Mouse (Mus musculus): ENCODE results near the gene Gprin1. TPM values are rescaled to one million over a fixed set of nuclear protein-coding genes. Genes with fewer than 3 reads are reported as not detected.

Gene Gprin1
- polyA plus RNA-seq, 1 experiment from 2014 or later = 10.8 TPM

DNA sequence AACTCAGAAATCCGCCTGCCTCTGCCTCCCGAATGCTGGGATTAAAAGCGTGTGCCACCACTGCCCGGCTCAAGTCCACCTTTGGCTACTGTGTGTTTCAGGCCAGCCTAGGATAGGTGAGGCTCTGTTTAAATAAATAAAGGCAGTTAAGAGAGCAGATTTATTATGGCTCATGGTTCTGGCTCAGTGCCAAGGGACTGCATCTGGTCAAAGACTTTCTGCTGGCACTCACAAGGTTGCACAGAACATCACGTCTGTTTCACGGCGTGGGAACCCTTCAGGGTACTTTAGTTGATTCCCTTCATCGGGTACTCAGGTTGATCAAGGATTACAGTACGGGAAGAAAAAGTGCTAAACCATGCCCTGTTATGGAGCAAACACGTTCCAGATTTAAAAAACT lies 34.7 kb downstream of the Gprin1 start:
- H3K9ac ChIP-seq (ENCODE audit: low read length) = no peak overlapping the region
- no peaks in the 10 kb centered on the region for H3K9me3 ChIP-seq (ENCODE audit: control insufficient read depth, low read length)
- WGBS = 80% methylated on average over 10 of the region's 10 CpGs
- DNase-seq (ENCODE audit: low spot score, missing footprints) (no peak), ATAC-seq (ENCODE audit: low FRiP score) (no peak)
- no peak overlapping the region for H3K27ac ChIP-seq (ENCODE audit: low read depth, low read length)
- H3K4me2 ChIP-seq = no peak overlapping the region
- no peak overlapping the region for H3K4me3 ChIP-seq (ENCODE audit: low read depth, low read length)
- H3K27me3 ChIP-seq (ENCODE audit: control insufficient read depth, insufficient read depth, low read length) = no peaks in the 10 kb centered on the region
- no peaks in the 10 kb centered on the region for H3K36me3 ChIP-seq (ENCODE audit: control insufficient read depth, insufficient read depth, low read length)
- no peaks in the 10 kb centered on the region for H3K4me1 ChIP-seq (ENCODE audit: control insufficient read depth, insufficient read depth, low read length)

DNA sequence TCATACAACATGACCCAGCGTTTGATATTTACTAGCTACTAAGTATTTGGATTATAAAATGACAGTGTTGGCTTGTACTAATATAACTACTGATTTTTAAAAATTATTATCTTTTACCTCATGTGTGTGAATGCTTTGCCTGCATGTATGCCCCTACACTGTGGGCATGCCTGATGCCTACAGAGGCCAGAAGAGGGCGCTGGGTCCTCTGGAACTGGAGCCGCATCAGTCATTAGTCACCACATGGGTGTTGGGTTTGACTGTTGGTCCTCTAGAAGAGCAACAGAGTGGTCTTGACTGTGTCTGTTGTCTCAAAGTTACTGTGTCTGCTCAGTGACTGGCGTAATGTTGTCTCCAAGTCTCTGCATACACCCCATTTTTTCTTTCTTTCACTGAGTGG lies 35.3 kb downstream of the Gprin1 start:
- Histone ChIP-seq H3K9ac (ENCODE audit: low read length) (no peak overlapping the region), H3K36me3 (ENCODE audit: control insufficient read depth, insufficient read depth, low read length) (no peaks in the 10 kb centered on the region), H3K4me1 (ENCODE audit: control insufficient read depth, insufficient read depth, low read length) (no peaks in the 10 kb centered on the region), H3K27ac (ENCODE audit: low read depth, low read length) (no peak overlapping the region), H3K27me3 (ENCODE audit: control insufficient read depth, insufficient read depth, low read length) (no peaks in the 10 kb centered on the region), H3K4me3 (ENCODE audit: low read depth, low read length) (no peak overlapping the region), H3K4me2 (no peak overlapping the region), H3K9me3 (ENCODE audit: control insufficient read depth, low read length) (no peaks in the 10 kb centered on the region)
- WGBS = 41% methylated on average over 4 of the region's 4 CpGs
- DNase-seq (ENCODE audit: low spot score, missing footprints) (no peak), ATAC-seq (ENCODE audit: low FRiP score) (no peak)

DNA sequence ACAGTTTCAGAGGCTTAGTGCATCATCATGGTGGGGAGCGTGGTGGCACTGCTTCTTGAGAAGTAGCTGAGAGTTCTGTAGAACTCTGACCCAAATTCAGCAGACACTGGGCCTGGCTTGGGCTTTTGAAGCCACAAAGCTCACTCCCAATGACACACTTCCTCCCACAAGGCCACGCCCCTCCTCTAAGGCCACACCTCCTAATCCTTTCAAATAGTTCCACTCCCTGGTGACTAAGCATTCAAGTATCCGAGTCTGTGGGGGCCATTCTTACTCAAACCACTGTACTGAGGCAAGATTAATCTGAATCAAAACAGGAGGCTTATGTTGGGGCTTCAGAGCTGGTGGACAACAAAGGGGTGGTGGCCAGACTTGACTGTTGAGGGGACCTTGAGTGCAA lies 38.8 kb downstream of the Gprin1 start:
- Histone ChIP-seq H3K9me3 (ENCODE audit: control insufficient read depth, low read length) (no peaks in the 10 kb centered on the region), H3K36me3 (ENCODE audit: control insufficient read depth, insufficient read depth, low read length) (no peaks in the 10 kb centered on the region), H3K27me3 (ENCODE audit: control insufficient read depth, insufficient read depth, low read length) (no peaks in the 10 kb centered on the region), H3K4me1 (ENCODE audit: control insufficient read depth, insufficient read depth, low read length) (no peaks in the 10 kb centered on the region), H3K27ac (ENCODE audit: low read depth, low read length) (no peak overlapping the region), H3K4me3 (ENCODE audit: low read depth, low read length) (no peak overlapping the region), H3K9ac (ENCODE audit: low read length) (no peak overlapping the region), H3K4me2 (no peak overlapping the region)
- DNase-seq (ENCODE audit: low spot score, missing footprints) (no peak), ATAC-seq (ENCODE audit: low FRiP score) (no peak)
- WGBS = 79% methylated on average over 3 of the region's 3 CpGs

DNA sequence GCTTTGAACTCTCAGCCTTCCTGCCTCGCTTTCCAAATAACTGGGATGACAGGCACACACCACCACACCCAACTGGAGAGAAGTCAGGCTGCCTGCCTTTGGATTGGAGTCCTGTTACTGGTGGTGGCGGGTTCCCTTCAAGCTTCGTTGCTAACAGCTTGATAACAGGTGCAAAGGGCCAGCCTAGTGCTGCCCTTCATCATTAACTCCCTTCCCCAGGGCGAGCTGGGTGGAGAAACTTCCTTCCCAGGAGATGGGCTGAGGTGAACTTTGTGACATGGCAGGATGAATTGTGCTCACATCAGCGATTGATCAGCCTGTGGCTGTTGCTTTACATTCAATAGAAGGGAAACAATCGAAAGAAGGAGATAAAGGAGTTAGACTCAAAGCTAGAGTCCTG lies 44.8 kb downstream of the Gprin1 start:
- Histone ChIP-seq H3K27ac (ENCODE audit: low read depth, low read length) (no peak overlapping the region), H3K9me3 (ENCODE audit: control insufficient read depth, low read length) (no peaks in the 10 kb centered on the region), H3K27me3 (ENCODE audit: control insufficient read depth, insufficient read depth, low read length) (no peaks in the 10 kb centered on the region), H3K9ac (ENCODE audit: low read length) (no peak overlapping the region), H3K4me1 (ENCODE audit: control insufficient read depth, insufficient read depth, low read length) (no peaks in the 10 kb centered on the region), H3K4me3 (ENCODE audit: low read depth, low read length) (no peak overlapping the region), H3K4me2 (no peak overlapping the region), H3K36me3 (ENCODE audit: control insufficient read depth, insufficient read depth, low read length) (no peaks in the 10 kb centered on the region)
- no peak for ATAC-seq (ENCODE audit: low FRiP score)
- WGBS = 55% methylated on average over 6 of the region's 6 CpGs
- DNase-seq (ENCODE audit: low spot score, missing footprints) = no peak

DNA sequence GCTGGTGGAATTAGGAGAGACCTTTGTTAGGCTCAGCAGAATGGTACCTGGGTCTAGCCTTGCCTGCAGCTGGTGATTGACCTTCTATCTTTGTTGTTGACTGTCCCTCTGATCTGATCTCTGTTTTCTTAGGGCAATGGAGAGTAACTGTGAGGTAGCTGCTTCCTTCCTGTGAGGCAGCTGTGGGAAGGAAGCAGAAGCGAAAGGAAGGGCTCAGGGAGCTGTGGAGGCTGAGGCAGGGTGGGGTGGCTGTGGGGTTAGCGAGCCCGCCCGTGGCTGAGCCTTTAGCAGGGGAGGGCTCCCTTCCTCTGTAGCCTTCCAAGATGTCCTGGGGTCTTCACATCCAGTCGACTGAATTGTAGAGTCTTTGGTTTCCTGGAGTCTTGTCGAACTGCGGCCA lies 47.2 kb downstream of the Gprin1 start:
- no peak overlapping the region for H3K4me2 ChIP-seq
- WGBS = 58% methylated on average over 7 of the region's 7 CpGs
- no peaks in the 10 kb centered on the region for H3K27me3 ChIP-seq (ENCODE audit: control insufficient read depth, insufficient read depth, low read length)
- no peak overlapping the region for H3K27ac ChIP-seq (ENCODE audit: low read depth, low read length)
- no peaks in the 10 kb centered on the region for H3K4me1 ChIP-seq (ENCODE audit: control insufficient read depth, insufficient read depth, low read length)
- H3K9ac ChIP-seq (ENCODE audit: low read length) = no peak overlapping the region
- ATAC-seq (ENCODE audit: low FRiP score) (no peak), DNase-seq (ENCODE audit: low spot score, missing footprints) (no peak)
- H3K36me3 ChIP-seq (ENCODE audit: control insufficient read depth, insufficient read depth, low read length) = no peaks in the 10 kb centered on the region
- no peak overlapping the region for H3K4me3 ChIP-seq (ENCODE audit: low read depth, low read length)
- H3K9me3 ChIP-seq (ENCODE audit: control insufficient read depth, low read length) = no peaks in the 10 kb centered on the region

DNA sequence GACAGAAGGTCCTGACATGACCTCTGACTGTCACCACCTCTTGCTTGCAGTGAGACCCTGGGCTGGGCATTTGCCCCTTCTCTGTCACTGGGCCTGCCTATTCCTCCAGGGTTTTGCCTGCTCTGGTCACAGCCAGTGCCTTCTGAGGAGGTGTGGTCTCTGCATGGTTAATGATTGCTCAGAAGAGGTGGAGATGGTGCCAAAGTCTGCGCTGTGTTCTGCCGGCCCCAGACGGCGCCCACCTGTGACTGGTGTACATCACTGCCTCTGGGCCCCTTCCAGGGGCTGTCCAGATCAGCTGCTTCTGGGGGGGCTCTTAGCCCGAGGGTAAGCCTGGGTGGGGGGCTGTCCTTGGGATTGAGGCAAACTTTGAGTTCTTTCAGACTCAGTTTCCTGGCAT lies 48.4 kb downstream of the Gprin1 start, which contains the start of gene Cdhr2:
Cdhr2 (plus strand) TSS at position 219 of the 400 bp plus-strand sequence.
- H3K27ac ChIP-seq (ENCODE audit: low read depth, low read length) = no peak within 1 kb of the TSS
- H3K27me3 ChIP-seq (ENCODE audit: control insufficient read depth, insufficient read depth, low read length) = no peaks in the 10 kb centered on the region
- H3K4me1 ChIP-seq (ENCODE audit: control insufficient read depth, insufficient read depth, low read length) = no peaks in the 10 kb centered on the region
- H3K9me3 ChIP-seq (ENCODE audit: control insufficient read depth, low read length) = no peaks in the 10 kb centered on the region
- no peak within 1 kb of the TSS for H3K4me3 ChIP-seq (ENCODE audit: low read depth, low read length)
- WGBS = 72% methylated on average over 5 of the region's 5 CpGs
- no peak within 1 kb of the TSS for H3K9ac ChIP-seq (ENCODE audit: low read length)
- no peak within 1 kb of the TSS for H3K4me2 ChIP-seq
- H3K36me3 ChIP-seq (ENCODE audit: control insufficient read depth, insufficient read depth, low read length) = no peaks in the 10 kb centered on the region
- DNase-seq (ENCODE audit: low spot score, missing footprints) = no peak
- ATAC-seq (ENCODE audit: low FRiP score) = no peak

DNA sequence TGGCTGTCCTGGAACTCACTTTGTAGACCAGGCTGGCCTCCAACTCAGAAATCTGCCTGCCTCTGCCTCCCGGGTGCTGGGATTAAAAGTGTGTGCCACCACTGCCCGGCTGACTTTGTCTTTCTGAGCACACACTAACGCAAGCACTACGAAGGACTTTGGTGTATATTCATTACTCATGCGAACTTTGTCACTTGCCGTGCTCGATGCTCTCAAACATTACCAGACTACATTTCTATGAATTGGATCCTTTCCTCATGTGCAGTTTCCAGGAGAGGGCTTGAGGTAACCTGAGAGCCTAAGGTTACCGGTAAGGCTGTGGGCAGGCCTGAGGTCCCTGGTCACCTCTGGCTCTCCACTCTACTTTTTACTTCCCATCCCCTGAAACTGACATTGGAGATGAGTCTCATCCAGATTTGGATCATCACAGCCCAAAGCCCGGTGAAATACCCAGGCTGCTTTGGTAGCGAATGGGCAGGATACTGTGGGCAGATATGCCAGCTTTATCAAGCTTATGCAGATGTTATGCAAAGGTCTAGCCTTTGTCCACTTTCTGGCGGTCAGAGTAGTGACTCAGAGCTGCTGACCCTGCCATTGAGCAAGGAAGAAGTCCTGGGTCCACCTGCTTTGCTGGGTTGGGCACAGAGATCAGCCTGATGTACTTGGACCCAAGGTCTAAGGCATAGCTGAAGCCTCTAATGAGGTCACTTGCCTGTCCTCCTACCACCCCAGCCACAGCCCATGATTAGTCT lies 54.0 kb downstream of the Gprin1 start:
- Histone ChIP-seq H3K4me1 (ENCODE audit: control insufficient read depth, insufficient read depth, low read length) (peaks cover 10% of the 10 kb centered on the region), H3K36me3 (ENCODE audit: control insufficient read depth, insufficient read depth, low read length) (no peaks in the 10 kb centered on the region), H3K4me3 (ENCODE audit: low read depth, low read length) (no peak overlapping the region), H3K27me3 (ENCODE audit: control insufficient read depth, insufficient read depth, low read length) (no peaks in the 10 kb centered on the region), H3K9me3 (ENCODE audit: control insufficient read depth, low read length) (no peaks in the 10 kb centered on the region), H3K9ac (ENCODE audit: low read length) (no peak overlapping the region), H3K27ac (ENCODE audit: low read depth, low read length) (no peak overlapping the region), H3K4me2 (no peak overlapping the region)
- WGBS = 92% methylated on average over 11 of the region's 11 CpGs
- ATAC-seq (ENCODE audit: low FRiP score) = no peak
- peak; percentile 0 for DNase-seq (ENCODE audit: low spot score, missing footprints)

DNA sequence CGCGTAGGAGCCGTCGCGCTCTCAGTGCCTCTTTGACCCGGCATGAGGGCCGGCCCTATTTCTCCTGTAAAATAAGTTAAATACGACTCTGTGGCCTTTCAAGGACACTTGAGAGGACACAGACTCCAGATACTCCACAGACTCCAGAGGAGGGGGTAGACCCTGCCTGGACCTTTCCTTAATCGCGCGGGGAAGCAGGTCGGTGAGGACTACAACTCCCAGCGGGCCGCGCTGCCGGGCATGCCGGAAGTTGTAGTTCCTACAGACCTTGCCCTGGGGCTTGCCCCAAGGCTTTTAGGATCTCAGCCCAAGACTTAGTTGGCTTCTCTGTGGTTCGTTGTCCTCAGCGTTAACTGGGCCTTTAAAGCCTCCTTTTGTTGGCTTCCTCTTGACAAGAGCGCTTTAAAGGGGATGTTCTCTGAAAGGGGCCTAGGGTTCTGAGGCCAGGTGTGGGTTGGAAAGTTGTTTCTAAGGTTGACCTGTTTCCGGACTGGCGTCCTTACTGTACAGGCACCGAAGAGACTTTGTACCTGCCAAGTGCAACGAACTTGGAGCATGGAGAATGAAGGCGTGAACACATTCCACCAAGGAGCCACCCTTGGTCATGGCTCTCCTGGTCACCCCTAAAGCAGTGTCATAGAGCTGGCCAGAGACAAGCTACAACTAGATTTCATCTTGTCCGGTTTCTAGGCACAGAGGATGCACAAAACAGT lies 55.2 kb downstream of the Gprin1 start:
- ATAC-seq (ENCODE audit: low FRiP score) (peak; percentile 85), DNase-seq (ENCODE audit: low spot score, missing footprints) (peak; percentile 99)
- Histone ChIP-seq H3K27ac (ENCODE audit: low read depth, low read length) (peak overlapping the region; percentile 76), H3K36me3 (ENCODE audit: control insufficient read depth, insufficient read depth, low read length) (no peaks in the 10 kb centered on the region), H3K27me3 (ENCODE audit: control insufficient read depth, insufficient read depth, low read length) (no peaks in the 10 kb centered on the region), H3K4me1 (ENCODE audit: control insufficient read depth, insufficient read depth, low read length) (peaks cover 10% of the 10 kb centered on the region), H3K4me3 (ENCODE audit: low read depth, low read length) (peak overlapping the region; percentile 95), H3K9ac (ENCODE audit: low read length) (peak overlapping the region; percentile 71), H3K4me2 (peak overlapping the region; percentile 48), H3K9me3 (ENCODE audit: control insufficient read depth, low read length) (no peaks in the 10 kb centered on the region)
- 16% methylated on average over 26 of the region's 26 CpGs for WGBS

DNA sequence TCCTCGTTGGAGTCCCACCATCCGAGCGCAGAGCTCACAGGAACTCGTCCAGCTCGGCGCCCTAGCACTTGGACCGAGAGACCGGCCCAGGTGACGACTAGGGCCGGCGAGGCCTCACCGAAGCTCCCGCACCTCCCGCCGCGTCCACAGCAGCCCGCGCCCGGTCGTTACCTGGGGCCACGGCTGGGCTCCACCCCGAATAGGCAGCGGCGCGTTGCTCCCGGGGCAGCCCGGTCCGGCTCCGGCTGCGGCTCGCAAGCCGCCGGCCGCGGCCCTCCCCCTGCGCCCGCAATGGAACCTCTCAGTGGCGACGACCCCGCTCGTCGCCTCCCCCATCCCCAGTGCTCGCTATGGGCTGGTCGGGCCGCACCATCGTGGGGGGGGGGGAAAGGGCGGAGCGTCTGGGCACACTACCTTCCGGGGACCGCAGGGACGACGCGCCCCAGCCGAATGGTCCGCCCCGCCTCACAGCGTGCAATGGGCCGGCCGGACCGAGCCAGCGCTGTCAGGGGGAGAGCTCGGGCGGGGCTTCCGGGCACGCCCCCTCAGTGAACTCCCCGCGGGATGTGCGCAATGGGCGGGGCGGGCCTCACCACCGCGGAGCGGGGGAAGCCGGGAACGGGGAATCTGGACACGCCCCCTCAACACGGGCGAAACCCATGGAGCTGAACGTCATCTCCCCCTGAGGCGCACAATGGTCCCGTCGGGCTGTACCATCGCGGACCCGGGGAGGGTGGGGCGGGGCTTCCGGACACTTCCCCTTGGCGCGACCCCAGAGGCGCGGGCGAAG lies 55.9 kb downstream of the Gprin1 start, which contains the start of gene Rnf44:
Rnf44 (minus strand) TSS at position 350 of the 790 bp plus-strand sequence.
- peak within 1 kb of the TSS; percentile 74 for H3K9ac ChIP-seq (ENCODE audit: low read length)
- H3K4me1 ChIP-seq (ENCODE audit: control insufficient read depth, insufficient read depth, low read length) = peaks cover 10% of the 10 kb centered on the region
- under 1% methylated on average over 84 of the region's 92 CpGs for WGBS
- H3K27me3 ChIP-seq (ENCODE audit: control insufficient read depth, insufficient read depth, low read length) = no peaks in the 10 kb centered on the region
- H3K27ac ChIP-seq (ENCODE audit: low read depth, low read length) = peak within 1 kb of the TSS; percentile 76
- ATAC-seq (ENCODE audit: low FRiP score) = peak; percentile 98
- H3K36me3 ChIP-seq (ENCODE audit: control insufficient read depth, insufficient read depth, low read length) = no peaks in the 10 kb centered on the region
- peak within 1 kb of the TSS; percentile 93 for H3K4me2 ChIP-seq
- H3K9me3 ChIP-seq (ENCODE audit: control insufficient read depth, low read length) = no peaks in the 10 kb centered on the region
- DNase-seq (ENCODE audit: low spot score, missing footprints) = peak; percentile 100
- H3K4me3 ChIP-seq (ENCODE audit: low read depth, low read length) = peak within 1 kb of the TSS; percentile 95

All from midbrain, embryonic 11.5 days (tissue).